In genomic region chr7:126373007-126373406, GRCm38 (mm10) we compare ENCODE assay signal across 33 mouse cellular contexts. TPM values are rescaled to one million over a fixed set of nuclear protein-coding genes. Genes with fewer than 3 reads are reported as not detected.
"Had no signal": no experiment of that assay in that cellular context is flagged by ENCODE, and none has a peak within 500 bp of the region (broad histone marks: within the 10 kb centered on the region; RNA-seq: fewer than 3 reads in every experiment).

No protein-coding gene starts in this region.

- H3K9me3 ChIP-seq: heart, embryonic 13.5 days; heart, embryonic 15.5 days; hindbrain, embryonic 13.5 days; hindbrain, embryonic 15.5 days; kidney, embryonic 15.5 days; limb, embryonic 10.5 days; limb, embryonic 12.5 days had no signal

- H3K9ac ChIP-seq: heart, embryonic 13.5 days; heart, embryonic 15.5 days; hindbrain, embryonic 13.5 days; hindbrain, embryonic 15.5 days; kidney, embryonic 15.5 days; limb, embryonic 12.5 days had no signal

- DNase-seq: gastrocnemius, postnatal 14 days; gastrocnemius, postnatal 36 days; heart, adult 11 months; heart, adult 2 months; heart, postnatal 14 days; heart, postnatal 36 days; kidney, adult 11 months; kidney, adult 2 months; kidney, adult 9 months; kidney, postnatal 10 days; kidney, postnatal 25 days; kidney, postnatal 4 days; liver had no signal

- H3K4me2 ChIP-seq: heart, embryonic 11.5 days; heart, embryonic 13.5 days; heart, embryonic 15.5 days; hindbrain, embryonic 13.5 days; hindbrain, embryonic 15.5 days; kidney, embryonic 15.5 days; limb, embryonic 12.5 days; liver, embryonic 11.5 days had no signal

- H3K27ac ChIP-seq: heart, adult 2 months; heart, embryonic 13.5 days; heart, embryonic 15.5 days; hindbrain, embryonic 13.5 days; hindbrain, embryonic 15.5 days; hindbrain, postnatal 0 days; kidney, embryonic 15.5 days; layer of hippocampus, adult 2 months; left cerebral cortex, adult 2 months; limb, embryonic 10.5 days; limb, embryonic 12.5 days had no signal

- H3K4me3 ChIP-seq: heart, adult 2 months; heart, embryonic 13.5 days; heart, embryonic 15.5 days; hindbrain, embryonic 13.5 days; hindbrain, embryonic 15.5 days; kidney, embryonic 15.5 days; layer of hippocampus, adult 2 months; left cerebral cortex, adult 2 months; limb, embryonic 10.5 days; limb, embryonic 12.5 days had no signal

- H3K27me3 ChIP-seq: heart, embryonic 13.5 days; heart, embryonic 15.5 days; hindbrain, embryonic 13.5 days; hindbrain, embryonic 15.5 days; kidney, embryonic 15.5 days; limb, embryonic 12.5 days had no signal

RNA-seq across cellular contexts. Expression of gene Cd19, which starts 41.7 kb away (rescaled TPM):
- total RNA-seq: gastrocnemius, adult 18-20 months; gastrocnemius, adult 8-10 months; gastrocnemius, postnatal 36 days; hematopoietic stem cell, adult 5-6 weeks; layer of hippocampus, adult 2 months; layer of hippocampus, postnatal 25 days; left cerebral cortex, adult 2 months; left cerebral cortex, postnatal 14 days; left cerebral cortex, postnatal 36 days had no signal
- polyA plus RNA-seq: heart, embryonic 11.5 days; heart, embryonic 13.5 days; heart, embryonic 15.5 days; hindbrain, embryonic 11.5 days; hindbrain, embryonic 13.5 days; intestine, embryonic 14.5 days; limb, embryonic 10.5 days; limb, embryonic 12.5 days; liver, embryonic 11.5 days had no signal
